Mouse (Mus musculus): ENCODE results near the gene Ccr7. TPM values are rescaled to one million over a fixed set of nuclear protein-coding genes. Genes with fewer than 3 reads are reported as not detected.

The Ccr7 gene
- total RNA-seq, 1 experiment, result 1.4 TPM

- no peaks in the 10 kb centered on the region for H3K9me3 ChIP-seq (ENCODE audit: control insufficient read depth, insufficient read depth, low read depth, low read length)
- H3K36me3 ChIP-seq (ENCODE audit: control insufficient read depth, insufficient read depth, low read length, poor library complexity, severe bottlenecking), result no peaks in the 10 kb centered on the region
- H3K4me3 ChIP-seq (ENCODE audit: insufficient read depth in 1 of 2, low read depth in 1 of 2, low read length in 2 of 2, poor library complexity in 1 of 2, severe bottlenecking in 1 of 2), result no peak overlapping the region
- in situ Hi-C loops (cut with MboI; ENCODE audit: low sequenced_read_pairs in 2 of 2, unreplicated experiment in 2 of 2), result no loop called here
- TF ChIP-seq HCFC1 (IDR thresholded peaks at IDR 0.05; ENCODE audit: borderline replicate concordance, insufficient read depth, low read length) (no peak), ZC3H11A (IDR thresholded peaks at IDR 0.05; ENCODE audit: borderline replicate concordance, low read depth, low read length) (no peak), MAFK (IDR thresholded peaks at IDR 0.05; ENCODE audit: insufficient read depth, low read depth, low read length) (no peak), CHD2 (IDR thresholded peaks at IDR 0.05; ENCODE audit: low read depth, low read length) (no peak), ZNF384 (IDR thresholded peaks at IDR 0.05; ENCODE audit: low read depth, low read length) (no peak)
- peaks cover 0 to 20% of the 10 kb centered on the region in 2 experiments; a peak in 2 of 4 replicates for H3K4me1 ChIP-seq (ENCODE audit: control insufficient read depth in 2 of 2, insufficient read depth in 2 of 2, low read length in 2 of 2, poor library complexity in 1 of 2)
- no peak overlapping the region for H3K9ac ChIP-seq (ENCODE audit: insufficient read depth, low read depth, low read length, poor library complexity, severe bottlenecking)
- no peak for DNase-seq (ENCODE audit: low read depth, low spot score)
- H3K27ac ChIP-seq (ENCODE audit: insufficient read depth, low read depth, low read length, poor library complexity, severe bottlenecking), result no peak overlapping the region
Observed at GRCm38 (mm10) chr11:99104609-99105410, 50.1 kb downstream of the Ccr7 start.

- Histone ChIP-seq H3K9me3 (ENCODE audit: control insufficient read depth, insufficient read depth, low read depth, low read length) (no peaks in the 10 kb centered on the region), H3K9ac (ENCODE audit: insufficient read depth, low read depth, low read length, poor library complexity, severe bottlenecking) (no peak overlapping the region), H3K4me3 (ENCODE audit: insufficient read depth in 1 of 2, low read depth in 1 of 2, low read length in 2 of 2, poor library complexity in 1 of 2, severe bottlenecking in 1 of 2) (no peak overlapping the region), H3K36me3 (ENCODE audit: control insufficient read depth, insufficient read depth, low read length, poor library complexity, severe bottlenecking) (no peaks in the 10 kb centered on the region), H3K4me1 (ENCODE audit: control insufficient read depth in 2 of 2, insufficient read depth in 2 of 2, low read length in 2 of 2, poor library complexity in 1 of 2) (peaks cover 0 to 20% of the 10 kb centered on the region in 2 experiments; a peak in 2 of 4 replicates), H3K27ac (ENCODE audit: insufficient read depth, low read depth, low read length, poor library complexity, severe bottlenecking) (no peak overlapping the region)
- no peak for TF ChIP-seq HCFC1 (IDR thresholded peaks at IDR 0.05; ENCODE audit: borderline replicate concordance, insufficient read depth, low read length)
- TF ChIP-seq ZC3H11A (IDR thresholded peaks at IDR 0.05; ENCODE audit: borderline replicate concordance, low read depth, low read length), result no peak
- TF ChIP-seq MAFK (IDR thresholded peaks at IDR 0.05; ENCODE audit: insufficient read depth, low read depth, low read length), result no peak
- no peak for TF ChIP-seq CHD2 (IDR thresholded peaks at IDR 0.05; ENCODE audit: low read depth, low read length)
- TF ChIP-seq ZNF384 (IDR thresholded peaks at IDR 0.05; ENCODE audit: low read depth, low read length), result no peak
- in situ Hi-C loops (cut with MboI; ENCODE audit: low sequenced_read_pairs in 2 of 2, unreplicated experiment in 2 of 2), result no loop called here
- no peak for DNase-seq (ENCODE audit: low read depth, low spot score)
Observed at GRCm38 (mm10) chr11:99102575-99103270, 52.2 kb downstream of the Ccr7 start.

GRCm38 (mm10) chr11:99101693-99102092 is 53.2 kb downstream of the Ccr7 start:
- Histone ChIP-seq H3K4me1 (ENCODE audit: control insufficient read depth in 2 of 2, insufficient read depth in 2 of 2, low read length in 2 of 2, poor library complexity in 1 of 2) (peaks cover 0 to 15% of the 10 kb centered on the region in 2 experiments; a peak in 2 of 4 replicates), H3K9me3 (ENCODE audit: control insufficient read depth, insufficient read depth, low read depth, low read length) (no peaks in the 10 kb centered on the region), H3K36me3 (ENCODE audit: control insufficient read depth, insufficient read depth, low read length, poor library complexity, severe bottlenecking) (no peaks in the 10 kb centered on the region), H3K9ac (ENCODE audit: insufficient read depth, low read depth, low read length, poor library complexity, severe bottlenecking) (no peak overlapping the region), H3K4me3 (ENCODE audit: insufficient read depth in 1 of 2, low read depth in 1 of 2, low read length in 2 of 2, poor library complexity in 1 of 2, severe bottlenecking in 1 of 2) (no peak overlapping the region), H3K27ac (ENCODE audit: insufficient read depth, low read depth, low read length, poor library complexity, severe bottlenecking) (no peak overlapping the region)
- no peak for TF ChIP-seq ZC3H11A (IDR thresholded peaks at IDR 0.05; ENCODE audit: borderline replicate concordance, low read depth, low read length)
- no peak for TF ChIP-seq CHD2 (IDR thresholded peaks at IDR 0.05; ENCODE audit: low read depth, low read length)
- no peak for TF ChIP-seq HCFC1 (IDR thresholded peaks at IDR 0.05; ENCODE audit: borderline replicate concordance, insufficient read depth, low read length)
- no peak for TF ChIP-seq MAFK (IDR thresholded peaks at IDR 0.05; ENCODE audit: insufficient read depth, low read depth, low read length)
- DNase-seq (ENCODE audit: low read depth, low spot score), result no peak
- in situ Hi-C loops (cut with MboI; ENCODE audit: low sequenced_read_pairs in 2 of 2, unreplicated experiment in 2 of 2), result no loop called here

- in situ Hi-C loops (cut with MboI; ENCODE audit: low sequenced_read_pairs in 2 of 2, unreplicated experiment in 2 of 2), result no loop called here
- Histone ChIP-seq H3K9me3 (ENCODE audit: control insufficient read depth, insufficient read depth, low read depth, low read length) (no peaks in the 10 kb centered on the region), H3K36me3 (ENCODE audit: control insufficient read depth, insufficient read depth, low read length, poor library complexity, severe bottlenecking) (no peaks in the 10 kb centered on the region), H3K9ac (ENCODE audit: insufficient read depth, low read depth, low read length, poor library complexity, severe bottlenecking) (no peak overlapping the region), H3K4me1 (ENCODE audit: control insufficient read depth in 2 of 2, insufficient read depth in 2 of 2, low read length in 2 of 2, poor library complexity in 1 of 2) (peaks cover 0 to 9% of the 10 kb centered on the region in 2 experiments; a peak in 1 of 4 replicates), H3K27ac (ENCODE audit: insufficient read depth, low read depth, low read length, poor library complexity, severe bottlenecking) (no peak overlapping the region), H3K4me3 (ENCODE audit: insufficient read depth in 1 of 2, low read depth in 1 of 2, low read length in 2 of 2, poor library complexity in 1 of 2, severe bottlenecking in 1 of 2) (no peak overlapping the region)
- TF ChIP-seq CHD2 (IDR thresholded peaks at IDR 0.05; ENCODE audit: low read depth, low read length), result no peak
- TF ChIP-seq ZC3H11A (IDR thresholded peaks at IDR 0.05; ENCODE audit: borderline replicate concordance, low read depth, low read length), result no peak
- TF ChIP-seq HCFC1 (IDR thresholded peaks at IDR 0.05; ENCODE audit: borderline replicate concordance, insufficient read depth, low read length), result no peak
- TF ChIP-seq MAFK (IDR thresholded peaks at IDR 0.05; ENCODE audit: insufficient read depth, low read depth, low read length), result no peak
- no peak for TF ChIP-seq ZNF384 (IDR thresholded peaks at IDR 0.05; ENCODE audit: low read depth, low read length)
- DNase-seq (ENCODE audit: low read depth, low spot score), result no peak
Observed at GRCm38 (mm10) chr11:99100215-99100614, 54.7 kb downstream of the Ccr7 start.
